Mouse (Mus musculus) T-helper 2 cell (primary cell): ENCODE results near the gene Myo10.

Experiments
- in situ Hi-C: fragments of 300-600 bp; cut with MboI, MseI; formaldehyde crosslinking; loops from one replicate; pipeline ENCODE4 v1.15.1; 2025; ENCODE audit warnings: high pct_unique_total_duplicates

Gene Myo10

DNA sequence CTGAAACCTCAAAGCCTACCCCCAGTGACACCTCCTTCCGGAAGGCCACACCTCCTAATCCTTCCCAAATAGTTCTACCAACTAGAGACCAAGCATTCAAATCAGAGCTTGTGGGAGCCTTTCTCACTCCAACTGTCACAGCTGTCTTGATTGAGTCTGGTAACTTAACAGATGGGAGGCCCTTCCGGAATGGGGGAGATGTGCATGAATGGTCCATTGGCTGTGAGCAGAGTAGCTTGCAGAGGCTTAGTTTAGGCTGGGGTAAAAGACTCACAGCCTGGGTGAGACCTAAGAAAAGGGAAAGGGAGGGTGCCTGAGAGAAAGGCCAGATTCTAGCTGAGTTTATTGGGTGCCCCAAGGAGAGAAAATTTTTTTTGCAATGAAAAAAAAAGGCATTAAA lies 26.0 kb downstream of the Myo10 start:
- in situ Hi-C loops: no loop called here

DNA sequence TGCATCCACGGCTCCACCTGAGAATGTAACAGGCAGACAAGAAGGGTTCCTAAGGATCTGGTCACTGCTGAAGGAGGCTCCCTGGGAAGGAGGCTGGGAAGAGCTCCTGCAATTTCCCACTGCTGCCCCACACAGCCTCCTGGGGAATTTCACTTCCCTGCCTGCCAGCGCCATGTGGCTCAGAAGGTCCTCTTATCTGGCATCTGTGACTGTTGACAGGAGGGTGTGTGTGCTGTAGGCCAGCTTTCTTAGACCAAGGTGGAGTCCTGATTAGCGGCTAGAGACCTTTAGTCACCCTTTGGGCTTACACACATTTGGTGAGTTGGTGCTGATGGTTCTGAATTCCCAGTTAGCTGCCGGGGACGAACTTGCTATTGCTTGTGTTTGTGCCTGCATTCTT lies 28.0 kb downstream of the Myo10 start:
- in situ Hi-C loops: no loop called here

DNA sequence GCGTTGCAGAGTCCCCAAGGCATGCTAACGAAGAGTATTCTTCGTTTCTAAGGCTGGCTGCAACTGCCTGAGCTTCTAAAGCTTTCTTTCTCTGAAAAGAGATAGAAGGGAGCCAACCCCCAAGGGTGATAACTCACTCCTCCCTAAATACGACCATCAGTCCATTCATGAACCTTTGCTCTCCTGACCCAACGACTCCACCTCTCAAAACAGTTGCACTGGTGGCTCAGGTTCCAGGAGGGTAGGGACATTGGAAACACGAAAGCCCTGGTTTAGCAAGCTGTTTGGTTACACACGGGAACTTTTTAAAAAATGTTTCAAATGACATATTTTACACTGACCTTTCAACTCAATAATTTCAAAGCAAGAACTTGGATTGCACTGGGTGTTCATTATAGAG lies 29.5 kb downstream of the Myo10 start:
- in situ Hi-C loops: no loop called here

DNA sequence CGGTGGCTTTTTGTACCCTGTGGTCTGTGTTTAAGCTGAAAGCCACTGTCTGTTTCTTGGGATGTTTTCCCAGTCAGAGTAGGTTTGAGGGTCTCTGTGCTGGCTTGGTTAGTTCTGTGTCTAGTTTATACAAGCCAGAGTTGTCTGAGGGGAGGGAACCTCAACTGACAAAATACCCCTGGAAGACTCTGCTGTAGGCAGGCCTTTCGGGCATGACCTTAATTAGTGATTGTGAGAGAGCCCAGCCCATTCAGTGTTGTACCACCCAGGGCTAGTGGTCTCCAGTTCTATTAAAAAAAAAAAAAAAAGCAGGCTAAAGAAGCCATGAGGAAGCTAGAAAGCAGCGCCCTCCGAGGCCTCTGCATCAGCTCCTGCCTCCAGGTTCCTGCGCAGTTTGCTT lies 30.0 kb downstream of the Myo10 start:
- in situ Hi-C loops: no loop called here

DNA sequence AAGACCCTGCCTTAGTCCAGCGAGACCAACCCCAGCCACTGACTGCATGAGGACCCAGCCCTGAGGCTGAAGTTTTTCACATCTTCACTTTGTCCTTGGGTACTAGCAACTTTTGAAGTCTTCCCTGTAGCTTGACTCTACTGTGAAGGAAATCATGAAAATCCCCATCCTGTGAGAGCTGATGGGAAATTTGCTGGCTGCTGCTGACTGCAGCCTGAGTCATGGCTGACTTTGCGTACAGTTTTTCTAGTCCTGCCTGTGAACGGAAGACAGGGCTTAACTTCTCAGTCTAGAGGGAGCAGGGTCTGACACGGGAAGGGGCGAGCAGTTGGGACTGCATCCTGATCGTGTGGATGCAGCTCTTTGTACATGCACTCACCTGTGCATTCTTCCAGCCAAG lies 30.6 kb downstream of the Myo10 start:
- in situ Hi-C loops: no loop called here

DNA sequence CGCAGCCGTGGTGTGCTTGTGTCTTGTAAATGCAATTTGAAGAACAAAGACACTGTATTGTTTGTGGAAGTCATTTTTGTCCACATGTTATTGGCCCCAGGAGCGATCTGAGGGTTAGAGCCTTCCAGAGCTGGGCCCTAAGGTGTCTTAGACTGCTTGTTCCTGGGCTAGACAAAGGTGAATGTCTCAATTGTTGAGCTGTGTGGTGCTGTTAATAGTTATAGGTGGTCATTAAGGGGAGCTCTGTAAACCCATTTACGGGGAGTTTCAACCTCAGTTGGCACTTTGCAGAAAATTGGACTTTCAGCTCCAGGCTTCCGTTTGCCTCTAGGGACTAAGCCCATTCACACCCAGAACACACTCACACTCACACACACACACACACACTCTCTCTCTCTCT lies 31.4 kb downstream of the Myo10 start:
- in situ Hi-C loops: no loop called here

DNA sequence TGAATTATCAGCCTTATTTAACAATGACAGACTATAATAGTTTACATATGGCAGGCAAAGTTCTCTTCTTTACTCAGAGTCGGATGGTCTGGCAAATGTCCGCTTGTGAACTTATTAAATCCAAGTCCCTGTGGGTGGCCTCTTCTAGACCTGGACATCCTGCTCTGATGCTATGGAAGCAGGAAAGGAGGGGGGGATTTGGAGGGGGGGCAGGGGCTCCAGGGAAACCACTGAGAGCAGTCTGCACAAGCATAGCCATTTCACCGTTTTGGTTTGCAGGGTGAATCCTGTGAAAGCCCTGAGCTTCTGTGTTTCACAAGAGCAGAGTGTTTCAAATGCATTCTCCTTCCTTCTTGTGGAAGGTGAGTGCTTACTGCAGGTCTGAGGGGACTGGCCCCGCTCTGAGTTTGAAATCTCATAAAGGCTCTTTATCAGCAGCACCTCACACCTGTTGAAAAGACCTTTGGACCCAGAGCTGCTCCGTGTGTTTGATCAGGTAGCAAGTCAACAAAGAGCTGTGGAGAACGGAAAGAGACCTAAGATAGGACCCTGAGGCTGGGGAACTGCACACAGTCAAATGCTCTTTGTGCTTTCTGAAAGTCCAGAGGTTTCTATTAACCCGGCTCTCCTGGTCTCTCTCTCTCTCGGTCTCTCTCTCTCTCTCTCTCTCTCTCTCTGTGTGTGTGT lies 40.7 kb downstream of the Myo10 start:
- in situ Hi-C loops: no loop called here

DNA sequence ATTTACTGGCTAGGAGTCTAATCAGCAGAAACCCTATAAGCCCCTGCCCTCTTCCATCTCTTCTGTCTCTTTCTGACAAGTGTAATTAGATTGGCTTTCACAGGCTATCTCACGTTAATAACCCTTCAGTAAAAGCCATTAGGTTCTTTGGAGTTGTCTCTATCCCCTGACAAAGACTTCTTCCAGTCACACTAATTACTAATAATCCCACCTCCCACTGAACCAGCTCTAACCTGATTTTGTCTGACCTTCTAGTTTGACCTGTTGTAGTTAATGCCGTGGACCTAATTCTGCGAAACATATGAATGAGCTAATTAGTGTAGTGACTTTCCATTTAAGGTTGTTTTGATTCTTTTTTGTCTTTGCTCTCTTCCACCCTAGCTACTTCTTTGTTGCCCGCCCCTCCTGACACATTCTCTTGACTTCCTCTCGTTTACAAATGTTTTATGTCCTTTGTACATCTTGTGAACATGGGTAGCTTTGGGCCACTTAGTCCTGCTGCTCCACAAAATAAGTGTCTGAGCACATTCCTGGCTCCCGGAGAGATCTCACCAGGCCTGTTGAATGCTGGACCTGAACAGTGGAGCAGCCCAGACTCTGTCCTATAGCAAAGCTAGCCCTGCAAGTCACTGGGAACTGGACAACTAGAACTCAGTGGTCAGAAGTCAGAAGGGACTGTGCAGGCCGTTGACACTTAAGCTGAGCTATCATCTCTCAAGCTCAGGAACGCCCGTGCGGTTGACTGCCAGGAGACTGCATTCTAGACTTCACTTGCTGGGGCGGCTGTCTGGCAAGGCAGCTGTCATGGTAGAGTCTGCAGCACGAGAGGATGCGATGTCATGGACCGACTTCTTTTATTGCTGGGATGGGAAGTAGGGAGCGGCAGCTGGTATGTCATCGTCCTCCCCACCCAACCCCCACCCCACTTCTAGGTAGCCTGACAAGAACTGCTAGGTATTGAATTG lies 47.2 kb downstream of the Myo10 start:
- in situ Hi-C loops: loop anchor here (10.0 kb wide), 1 partner anchor 535 kb away; no protein-coding TSS in a partner anchor

DNA sequence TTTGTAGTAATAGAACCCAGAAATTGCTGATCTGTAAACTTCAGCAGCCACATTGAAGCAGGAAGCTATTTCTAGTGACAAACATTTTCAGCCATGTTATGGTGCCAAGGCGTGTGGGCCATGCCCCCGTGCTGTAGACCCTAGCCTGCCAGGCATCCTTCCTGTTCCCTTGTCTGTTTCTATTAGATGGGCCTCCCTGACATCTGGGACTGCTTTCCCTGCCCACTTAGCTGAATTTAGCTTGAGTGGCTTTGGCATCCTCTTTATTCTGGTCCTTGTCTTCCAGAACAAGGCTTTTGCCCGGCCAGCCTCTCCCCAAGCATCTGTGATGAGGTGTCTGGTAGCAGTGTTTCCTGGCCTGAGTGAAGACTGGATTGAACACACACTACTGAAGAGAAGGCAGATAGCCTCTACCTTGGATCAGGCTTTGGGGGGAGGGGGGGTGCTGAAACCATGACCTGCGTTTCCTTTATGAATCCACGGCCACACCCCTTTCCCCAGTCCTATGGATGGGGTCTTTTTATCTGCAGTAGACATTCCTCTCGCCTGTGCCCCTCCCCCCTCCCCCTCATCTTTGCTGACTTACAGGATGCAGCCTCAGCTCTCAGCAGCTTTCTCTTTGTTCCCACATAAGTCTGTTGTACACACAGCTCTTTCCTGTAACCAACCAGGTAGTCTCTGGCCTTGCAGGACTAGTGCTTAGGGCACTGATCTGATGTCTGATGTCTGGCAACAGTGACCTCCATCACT lies 51.1 kb downstream of the Myo10 start:
- in situ Hi-C loops: loop anchor here (10.0 kb wide), 1 partner anchor 539 kb away; no protein-coding TSS in a partner anchor

DNA sequence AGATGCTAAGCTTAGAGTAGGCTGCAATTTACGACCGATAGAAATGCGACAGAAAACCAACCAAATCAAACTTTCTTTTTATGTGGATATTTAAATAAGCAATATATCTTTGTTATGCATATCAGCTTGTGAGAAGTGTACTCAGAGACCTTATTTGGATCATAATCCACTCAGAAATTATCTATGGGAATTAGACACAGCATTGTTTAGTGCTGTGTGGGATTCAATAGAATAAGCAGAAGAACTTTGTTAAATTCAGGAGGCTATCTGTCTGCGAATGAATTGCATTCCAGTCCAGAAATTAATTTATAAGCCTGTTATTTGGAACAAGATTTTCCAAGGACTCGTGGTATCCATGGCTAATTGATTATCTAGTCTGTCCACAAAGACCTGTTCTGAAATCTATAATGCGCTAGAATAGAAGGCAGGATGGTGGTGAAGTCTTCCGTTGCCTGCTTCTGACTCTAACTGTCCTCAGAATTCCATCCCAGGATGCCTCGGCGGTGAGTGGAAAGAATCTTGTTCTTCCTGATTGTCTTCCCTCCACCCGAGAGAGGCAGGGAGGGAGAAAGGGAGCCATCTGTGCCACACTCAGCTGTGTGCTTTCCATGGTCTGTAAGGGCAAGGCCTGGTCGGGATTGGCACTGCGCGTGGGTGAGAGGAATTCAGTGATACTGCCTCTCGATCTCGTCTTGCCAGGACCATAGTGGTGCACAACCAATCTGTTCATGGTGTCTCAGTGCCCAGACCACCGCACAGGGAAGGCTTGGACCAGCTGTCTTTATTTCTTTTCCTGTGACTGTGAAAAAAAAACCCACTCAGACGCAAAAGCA lies 52.0 kb downstream of the Myo10 start:
- in situ Hi-C loops: loop anchor here (10.0 kb wide), 1 partner anchor 540 kb away; no protein-coding TSS in a partner anchor

DNA sequence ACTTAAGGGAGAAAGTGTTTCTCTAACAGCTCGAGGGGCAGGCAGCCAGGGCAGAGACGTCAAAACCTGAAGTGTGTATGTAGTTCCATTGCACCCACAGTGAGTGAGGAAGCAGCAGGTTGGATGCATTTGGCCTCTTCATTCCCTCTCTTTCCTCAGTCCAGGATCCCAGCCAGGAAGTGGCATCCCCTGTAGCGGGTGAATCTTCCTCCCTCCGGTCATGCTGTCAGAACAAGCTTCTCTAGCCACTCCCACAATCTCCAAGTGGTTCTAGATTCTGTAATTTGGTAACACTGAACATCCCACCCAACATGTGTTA lies 52.6 kb downstream of the Myo10 start:
- in situ Hi-C loops: loop anchor here (10.0 kb wide), 1 partner anchor 540 kb away; no protein-coding TSS in a partner anchor

DNA sequence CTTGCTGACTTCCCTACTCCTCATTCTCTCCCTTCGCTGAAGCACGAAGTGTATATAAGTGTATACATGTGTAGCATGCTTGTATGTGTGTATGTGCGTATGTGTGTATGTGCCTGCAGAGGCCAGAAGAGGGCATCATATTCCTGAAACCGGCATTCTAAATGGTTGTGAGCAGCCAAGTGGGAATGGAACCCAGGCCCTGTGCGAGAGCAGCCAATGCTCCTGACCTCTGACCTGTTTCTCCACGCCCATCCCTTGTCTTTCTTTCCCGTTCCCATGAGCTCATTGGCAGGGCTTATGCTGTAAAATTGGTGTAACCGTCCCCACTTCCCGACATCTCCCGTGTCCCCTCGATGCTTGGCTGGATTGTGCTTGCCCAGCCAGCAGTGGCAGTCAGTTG lies 53.0 kb downstream of the Myo10 start:
- in situ Hi-C loops: loop anchor here (10.0 kb wide), 1 partner anchor 541 kb away; no protein-coding TSS in a partner anchor

DNA sequence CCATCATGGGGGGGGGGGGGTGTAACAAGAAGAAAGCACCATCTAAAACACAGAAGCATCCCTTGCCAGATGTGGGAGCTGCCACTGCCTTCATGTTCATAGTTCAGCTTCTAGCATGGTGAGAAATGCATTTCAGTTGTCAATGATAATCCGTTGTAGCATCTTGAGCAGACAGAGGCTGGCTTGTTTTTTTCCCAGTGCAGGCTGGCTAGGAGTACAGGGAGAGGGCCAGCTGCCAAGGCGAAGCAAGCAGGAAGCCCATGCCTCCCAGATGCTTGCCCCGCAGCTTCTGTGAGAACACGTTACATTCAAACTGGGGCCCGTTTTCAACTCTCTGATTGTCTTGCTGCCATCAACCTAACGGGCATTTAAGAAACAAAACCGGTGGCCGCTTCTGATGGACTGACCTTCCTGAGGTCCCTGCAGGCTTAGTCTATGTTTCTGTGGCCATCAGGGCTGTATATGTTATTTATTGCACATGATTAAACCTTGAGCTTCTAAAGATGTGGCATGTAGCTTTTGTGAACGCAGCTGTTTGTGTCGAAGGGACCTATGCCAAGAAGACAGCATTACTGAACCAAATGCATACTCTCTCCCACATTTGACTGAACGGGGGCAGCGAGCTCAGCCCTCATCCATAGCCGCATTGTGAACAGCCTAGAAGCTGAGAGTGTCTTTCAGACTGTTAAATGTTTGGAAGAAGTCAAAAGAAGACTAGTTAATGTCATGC lies 53.9 kb downstream of the Myo10 start:
- in situ Hi-C loops: loop anchor here (10.0 kb wide), 1 partner anchor 541 kb away; no protein-coding TSS in a partner anchor

DNA sequence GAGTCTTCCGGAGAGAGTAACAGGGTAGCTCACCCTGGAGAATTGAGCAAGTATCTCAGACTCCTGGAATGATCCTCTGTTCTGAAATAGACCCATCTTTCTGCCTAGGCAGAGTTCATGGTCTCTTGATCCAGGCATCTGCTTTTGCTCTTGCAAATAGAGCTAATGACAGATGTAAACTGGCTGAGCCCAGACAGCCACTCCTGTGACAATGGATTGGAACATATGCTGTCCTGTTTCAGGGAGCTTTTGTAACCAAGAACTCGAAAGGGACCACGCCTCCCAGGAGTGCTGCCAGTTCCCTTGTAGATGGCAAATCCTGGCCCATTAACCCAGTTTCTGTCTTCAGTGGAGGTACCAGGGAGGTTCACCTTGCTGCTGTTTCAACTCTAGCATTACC lies 56.8 kb downstream of the Myo10 start:
- in situ Hi-C loops: loop anchor here (10.0 kb wide), 1 partner anchor 544 kb away; no protein-coding TSS in a partner anchor

DNA sequence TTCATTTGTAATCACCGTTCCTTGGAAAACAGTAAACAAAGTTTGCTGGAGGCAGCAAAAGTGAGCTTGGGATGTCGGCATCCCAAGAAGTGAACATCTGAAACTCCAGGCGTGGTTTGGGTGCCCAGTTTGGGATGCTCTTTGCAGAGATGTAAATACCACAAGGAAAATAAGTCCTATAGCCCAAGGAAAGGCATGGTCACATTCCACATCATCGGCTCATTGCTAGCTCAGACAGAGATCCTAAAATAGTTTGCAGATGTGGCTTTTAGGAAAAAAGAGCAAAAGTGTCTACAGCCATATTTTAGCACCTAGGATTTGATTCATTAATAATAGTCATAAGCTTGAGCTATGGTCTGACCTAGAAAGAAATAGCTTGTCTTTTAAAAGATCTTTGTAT lies 57.3 kb downstream of the Myo10 start:
- in situ Hi-C loops: loop anchor here (10.0 kb wide), 1 partner anchor 545 kb away; no protein-coding TSS in a partner anchor

DNA sequence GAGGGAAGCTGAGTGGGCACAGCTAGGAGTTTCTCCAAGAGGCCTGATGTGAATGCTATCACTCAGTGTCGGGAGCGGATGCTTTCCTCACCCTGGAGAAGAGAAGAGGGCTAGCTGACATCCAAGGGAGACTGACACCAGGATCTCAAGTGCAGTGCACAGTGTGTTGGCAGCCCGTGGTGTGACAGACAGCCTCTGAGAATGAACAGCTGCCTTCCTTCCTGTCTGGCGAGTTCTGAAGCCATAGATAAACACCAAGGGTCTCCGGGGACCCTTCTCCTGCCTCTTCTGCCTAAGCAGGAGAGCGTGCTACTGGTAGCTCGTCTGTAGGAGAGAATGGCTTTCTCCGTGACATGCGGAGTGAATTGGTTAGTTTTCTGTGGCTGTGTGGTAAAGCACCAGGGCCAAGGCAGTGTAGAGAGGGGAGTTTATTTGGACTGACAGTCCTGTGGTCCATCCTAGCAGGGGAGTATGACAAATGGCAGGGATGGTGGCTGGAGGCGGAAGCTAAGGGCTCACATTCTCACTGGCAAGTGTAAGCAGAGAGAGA lies 58.0 kb downstream of the Myo10 start:
- in situ Hi-C loops: no loop called here

DNA sequence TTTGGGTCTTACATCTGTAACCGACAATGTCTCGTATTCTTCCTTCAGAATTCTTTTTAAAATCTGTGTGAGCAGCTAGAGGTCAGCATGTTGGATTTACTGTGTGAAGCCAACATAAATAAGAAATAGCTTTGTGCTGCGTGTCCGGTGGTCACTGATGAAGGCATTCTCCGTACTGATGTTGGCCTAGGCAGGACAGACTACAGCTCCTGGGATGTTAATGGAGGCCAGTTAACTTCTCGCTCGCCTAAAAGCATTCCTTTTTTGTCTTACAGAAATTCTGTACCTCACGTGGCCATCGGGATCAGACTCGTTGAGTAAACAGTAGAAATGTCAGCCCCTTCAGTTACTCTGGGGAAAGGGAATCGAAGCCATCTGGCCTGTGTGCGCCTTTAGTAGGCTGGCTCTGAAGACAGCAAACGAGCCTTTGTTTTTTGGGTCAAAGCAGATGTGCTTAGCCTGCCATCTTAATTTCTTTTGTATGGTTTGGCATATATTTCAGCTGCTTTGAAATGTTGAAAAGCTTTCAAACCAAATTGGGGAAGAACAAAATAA lies 60.7 kb downstream of the Myo10 start:
- in situ Hi-C loops: no loop called here

DNA sequence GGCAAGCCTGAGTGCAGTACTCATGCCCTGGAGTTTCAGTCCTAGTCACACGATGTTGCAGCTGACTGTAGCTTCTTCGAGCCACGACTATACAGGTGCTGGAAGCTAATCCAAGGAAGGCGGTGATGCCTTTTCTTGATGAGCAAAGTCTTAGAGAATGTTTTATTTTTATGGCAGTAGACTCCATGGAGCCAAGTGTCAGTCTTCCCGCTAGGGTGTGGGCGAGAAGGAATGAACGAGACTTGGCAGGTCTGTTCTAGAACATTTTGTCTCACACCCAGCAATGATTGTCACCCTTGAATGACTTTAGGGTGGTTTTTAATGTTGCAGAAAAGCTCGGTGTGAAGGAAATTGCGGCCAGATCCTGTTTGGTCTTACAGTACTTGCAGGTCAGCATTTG lies 62.9 kb downstream of the Myo10 start:
- in situ Hi-C loops: no loop called here

DNA sequence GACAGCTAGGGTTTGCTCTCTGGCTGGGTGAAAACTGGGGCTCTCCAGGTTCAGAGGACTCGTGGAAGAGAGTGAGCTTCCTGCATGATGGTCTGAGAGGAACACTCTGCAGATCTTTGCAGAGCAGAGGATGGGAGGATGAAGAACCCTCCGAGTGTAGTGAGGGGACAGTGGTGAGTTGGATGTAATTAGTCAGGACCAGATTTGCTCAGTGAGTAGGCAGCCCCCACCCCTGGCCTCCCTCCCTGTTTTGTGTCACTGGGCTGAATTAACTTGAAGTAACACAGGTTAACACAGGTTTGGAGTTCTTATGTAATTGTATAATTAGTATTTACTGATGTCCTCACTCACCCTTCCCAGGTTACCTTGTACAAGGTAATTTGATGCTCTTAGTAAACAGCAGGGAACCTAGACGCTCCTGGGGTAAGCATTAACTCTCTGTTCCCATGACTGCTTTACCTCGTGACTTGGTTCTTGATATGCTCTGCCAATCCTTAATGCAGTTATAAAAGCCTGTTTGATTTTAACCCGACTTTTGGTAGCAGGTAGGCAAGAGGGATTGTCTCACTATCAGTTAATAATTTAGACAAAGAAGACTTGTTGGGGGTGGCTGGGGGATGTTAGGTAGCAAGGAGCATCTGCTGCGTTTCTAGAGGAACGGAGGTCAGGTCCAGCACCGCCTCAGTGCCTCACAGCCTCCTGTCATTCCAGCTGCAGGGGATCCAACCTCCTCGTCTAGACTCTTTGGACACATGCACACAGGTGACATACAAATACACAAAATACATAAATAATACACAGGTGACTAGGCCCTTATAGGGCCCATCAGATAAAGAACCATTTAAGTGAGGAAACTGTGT lies 66.3 kb downstream of the Myo10 start:
- in situ Hi-C loops: no loop called here
